Mouse (Mus musculus): ENCODE measurements around the gene Tdrd7. TPM values are rescaled to one million over a fixed set of nuclear protein-coding genes. Genes with fewer than 3 reads are reported as not detected.

Gene Tdrd7
- polyA plus RNA-seq, 1 experiment, result 10.0 TPM

DNA sequence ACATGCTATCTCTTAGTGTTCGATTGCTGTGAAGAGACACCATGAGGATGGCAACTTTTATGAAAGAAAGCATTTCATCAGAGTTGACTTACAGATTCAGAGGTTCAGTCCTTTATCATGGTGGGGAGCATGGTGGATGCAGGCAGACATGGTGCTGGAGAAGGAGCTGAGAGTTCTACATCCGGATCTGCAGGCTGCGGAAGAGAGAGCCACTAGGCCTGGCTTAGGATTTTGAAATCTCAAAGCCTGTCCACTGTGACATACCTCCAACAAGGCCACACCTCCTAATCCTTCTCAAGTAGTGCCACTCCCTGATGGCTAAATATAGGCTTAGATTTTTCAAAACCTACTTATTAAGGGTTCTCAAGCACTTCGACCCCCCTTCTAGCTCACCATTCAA is 8.4 kb upstream of the Tdrd7 start:
- H3K9me3 ChIP-seq (replicated peaks; ENCODE audit: control insufficient read depth, insufficient read depth, low read length, poor library complexity, severe bottlenecking), result no peaks in the 10 kb centered on the region
- TF ChIP-seq POLR2A (IDR thresholded peaks at IDR 0.05; ENCODE audit: insufficient read depth, low read length) (no peak), CTCF (IDR thresholded peaks at IDR 0.05; ENCODE audit: low read depth, low read length) (no peak), EP300 (IDR thresholded peaks at IDR 0.05; ENCODE audit: insufficient read depth, low read depth, low read length) (no peak)
- H3K27me3 ChIP-seq (ENCODE audit: control insufficient read depth, insufficient read depth, low read length, poor library complexity, severe bottlenecking), result no peaks in the 10 kb centered on the region
- no peaks in the 10 kb centered on the region for H3K4me1 ChIP-seq (ENCODE audit: control insufficient read depth, insufficient read depth, low read length)
- no peak overlapping the region for H3K27ac ChIP-seq (ENCODE audit: insufficient read depth, low read length)
- H3K9ac ChIP-seq (ENCODE audit: low read depth, poor library complexity, severe bottlenecking), result no peak overlapping the region
- H3K36me3 ChIP-seq (ENCODE audit: control insufficient read depth, insufficient read depth, low read length, poor library complexity, severe bottlenecking), result no peaks in the 10 kb centered on the region
- H3K4me3 ChIP-seq (ENCODE audit: low read depth, low read length), result no peak overlapping the region

DNA sequence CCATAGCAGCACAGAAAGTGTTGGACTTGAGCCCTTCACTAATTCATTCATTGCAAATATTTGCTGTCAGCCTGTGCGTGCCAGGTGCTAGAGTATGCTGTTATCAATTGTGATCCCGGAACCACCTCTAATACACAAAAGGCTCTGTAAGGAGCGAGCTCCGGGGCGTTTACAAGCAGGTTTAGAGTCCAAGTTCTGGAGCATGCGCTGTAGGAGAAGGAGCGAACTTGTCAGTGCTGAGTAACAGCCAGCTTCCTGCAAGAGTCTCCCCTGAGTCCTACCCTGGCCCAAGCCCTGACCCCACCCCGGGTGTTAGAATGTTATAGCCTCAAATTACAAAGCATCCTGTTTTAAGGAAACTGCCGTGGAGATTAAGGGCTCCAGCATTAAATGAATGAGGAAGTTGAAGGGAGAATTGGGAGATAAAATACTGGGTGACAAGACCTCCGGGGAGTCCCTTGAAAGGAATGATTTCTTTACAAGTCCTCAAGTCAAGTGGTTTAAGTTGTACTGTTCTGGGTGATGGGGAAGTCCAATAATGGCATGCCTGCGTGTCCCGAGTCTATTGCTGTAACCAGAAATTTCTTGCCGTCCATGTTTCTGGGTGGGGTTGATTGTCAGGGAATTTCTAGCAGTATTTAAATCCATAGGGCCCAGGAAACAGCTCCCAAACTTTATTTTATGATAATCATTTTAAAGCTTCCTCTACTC is 758 bp downstream of the Tdrd7 start:
- H3K4me1 ChIP-seq (ENCODE audit: control insufficient read depth, insufficient read depth, low read length), result no peaks in the 10 kb centered on the region
- H3K4me3 ChIP-seq (ENCODE audit: low read depth, low read length), result no peak overlapping the region
- no peaks in the 10 kb centered on the region for H3K36me3 ChIP-seq (ENCODE audit: control insufficient read depth, insufficient read depth, low read length, poor library complexity, severe bottlenecking)
- H3K9ac ChIP-seq (ENCODE audit: low read depth, poor library complexity, severe bottlenecking), result no peak overlapping the region
- no peak for TF ChIP-seq POLR2A (IDR thresholded peaks at IDR 0.05; ENCODE audit: insufficient read depth, low read length)
- TF ChIP-seq EP300 (IDR thresholded peaks at IDR 0.05; ENCODE audit: insufficient read depth, low read depth, low read length), result no peak
- no peak for TF ChIP-seq CTCF (IDR thresholded peaks at IDR 0.05; ENCODE audit: low read depth, low read length)
- no peaks in the 10 kb centered on the region for H3K9me3 ChIP-seq (replicated peaks; ENCODE audit: control insufficient read depth, insufficient read depth, low read length, poor library complexity, severe bottlenecking)
- no peaks in the 10 kb centered on the region for H3K27me3 ChIP-seq (ENCODE audit: control insufficient read depth, insufficient read depth, low read length, poor library complexity, severe bottlenecking)
- no peak overlapping the region for H3K27ac ChIP-seq (ENCODE audit: insufficient read depth, low read length)

DNA sequence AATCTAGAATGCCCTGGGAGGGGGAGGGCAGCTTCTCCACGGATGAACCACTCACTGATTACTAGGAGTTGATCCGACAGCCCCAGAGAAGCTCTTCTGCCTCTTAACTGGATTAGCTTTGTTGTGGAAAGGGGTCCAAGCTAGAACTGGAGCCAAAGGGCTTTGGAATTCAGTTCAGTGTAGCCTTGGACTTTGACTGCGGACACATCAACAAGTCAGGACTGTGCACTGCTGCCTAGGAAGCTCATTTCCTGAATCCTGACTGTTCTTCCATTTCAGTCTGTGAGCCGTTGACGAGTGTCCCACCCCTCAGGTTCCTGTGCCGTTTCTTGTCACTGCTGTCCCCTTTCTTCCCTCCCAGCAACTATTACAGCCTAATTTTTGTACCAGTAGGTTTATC is 1.6 kb downstream of the Tdrd7 start:
- Histone ChIP-seq H3K9me3 (replicated peaks; ENCODE audit: control insufficient read depth, insufficient read depth, low read length, poor library complexity, severe bottlenecking) (no peaks in the 10 kb centered on the region), H3K4me3 (ENCODE audit: low read depth, low read length) (no peak overlapping the region), H3K4me1 (ENCODE audit: control insufficient read depth, insufficient read depth, low read length) (no peaks in the 10 kb centered on the region), H3K27ac (ENCODE audit: insufficient read depth, low read length) (no peak overlapping the region), H3K9ac (ENCODE audit: low read depth, poor library complexity, severe bottlenecking) (no peak overlapping the region), H3K36me3 (ENCODE audit: control insufficient read depth, insufficient read depth, low read length, poor library complexity, severe bottlenecking) (no peaks in the 10 kb centered on the region), H3K27me3 (ENCODE audit: control insufficient read depth, insufficient read depth, low read length, poor library complexity, severe bottlenecking) (no peaks in the 10 kb centered on the region)
- TF ChIP-seq CTCF (IDR thresholded peaks at IDR 0.05; ENCODE audit: low read depth, low read length), result no peak
- TF ChIP-seq EP300 (IDR thresholded peaks at IDR 0.05; ENCODE audit: insufficient read depth, low read depth, low read length), result no peak
- TF ChIP-seq POLR2A (IDR thresholded peaks at IDR 0.05; ENCODE audit: insufficient read depth, low read length), result no peak

DNA sequence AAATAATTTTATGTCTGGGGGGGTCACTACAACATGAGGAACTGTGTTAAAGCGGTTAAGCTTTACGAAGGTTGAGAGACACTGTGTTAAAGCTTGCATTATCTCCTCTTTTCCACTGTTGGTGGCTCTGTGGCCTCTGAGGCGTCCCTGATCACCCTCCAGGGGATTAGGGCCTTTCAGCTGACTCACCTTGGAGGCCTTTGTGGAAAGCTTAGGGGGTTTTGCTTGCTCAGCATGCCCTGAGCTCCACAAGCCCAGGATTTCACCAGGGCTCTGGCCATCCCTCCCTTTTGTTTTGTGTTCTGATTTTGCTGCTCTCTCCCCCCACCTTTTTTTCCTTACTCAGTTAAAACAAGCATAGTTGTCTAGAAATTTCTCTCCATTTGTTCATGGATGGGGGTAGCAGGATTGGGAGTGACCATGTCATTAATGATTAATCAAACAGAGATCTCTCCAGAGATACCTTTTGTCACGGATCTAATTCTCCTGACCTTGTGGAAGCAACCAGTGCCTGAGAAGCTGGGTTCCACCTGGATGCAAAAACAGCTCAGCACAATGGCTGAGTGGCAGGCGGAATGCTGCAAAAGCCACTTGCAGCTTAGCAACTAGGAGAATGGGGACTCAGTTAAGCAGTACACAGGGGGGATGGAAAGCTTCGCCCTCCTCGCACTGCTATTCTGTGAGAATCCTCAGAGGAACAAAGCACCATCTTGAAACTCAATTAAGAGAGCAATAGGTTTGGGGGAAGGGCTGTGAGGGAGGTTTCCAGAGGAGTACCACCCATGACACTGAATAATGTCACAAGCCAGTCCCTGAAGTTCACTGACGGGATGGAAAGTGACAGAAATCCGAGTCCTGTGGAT is 2.6 kb downstream of the Tdrd7 start:
- Histone ChIP-seq H3K27ac (ENCODE audit: insufficient read depth, low read length) (no peak overlapping the region), H3K9me3 (replicated peaks; ENCODE audit: control insufficient read depth, insufficient read depth, low read length, poor library complexity, severe bottlenecking) (no peaks in the 10 kb centered on the region), H3K4me3 (ENCODE audit: low read depth, low read length) (no peak overlapping the region), H3K36me3 (ENCODE audit: control insufficient read depth, insufficient read depth, low read length, poor library complexity, severe bottlenecking) (no peaks in the 10 kb centered on the region), H3K4me1 (ENCODE audit: control insufficient read depth, insufficient read depth, low read length) (no peaks in the 10 kb centered on the region), H3K9ac (ENCODE audit: low read depth, poor library complexity, severe bottlenecking) (no peak overlapping the region), H3K27me3 (ENCODE audit: control insufficient read depth, insufficient read depth, low read length, poor library complexity, severe bottlenecking) (0 out of 2 replicates have a peak, but pooled peaks cover 1% of the 10 kb centered on the region)
- TF ChIP-seq POLR2A (IDR thresholded peaks at IDR 0.05; ENCODE audit: insufficient read depth, low read length) (no peak), CTCF (IDR thresholded peaks at IDR 0.05; ENCODE audit: low read depth, low read length) (no peak), EP300 (IDR thresholded peaks at IDR 0.05; ENCODE audit: insufficient read depth, low read depth, low read length) (no peak)

DNA sequence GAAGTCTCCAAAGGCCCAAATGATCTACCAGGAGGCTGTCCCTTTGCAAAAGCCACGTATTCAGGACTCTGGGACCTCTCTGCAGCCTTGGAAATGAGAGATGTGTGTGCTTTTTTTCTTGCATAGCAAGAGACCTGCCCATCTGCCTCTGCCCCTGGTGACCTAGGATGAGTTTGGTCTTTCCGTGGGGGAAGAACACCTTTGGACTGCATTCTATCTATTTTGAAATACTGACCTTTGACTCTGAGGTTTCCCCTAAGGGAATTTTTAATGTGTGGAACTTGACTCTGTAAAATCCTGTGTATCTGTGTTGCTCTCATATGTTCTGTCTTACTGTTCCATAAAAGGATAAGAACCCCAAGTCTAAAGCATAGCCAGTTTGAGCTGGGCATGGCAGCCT is 3.9 kb downstream of the Tdrd7 start:
- H3K9ac ChIP-seq (ENCODE audit: low read depth, poor library complexity, severe bottlenecking), result no peak overlapping the region
- no peak overlapping the region for H3K27ac ChIP-seq (ENCODE audit: insufficient read depth, low read length)
- H3K4me3 ChIP-seq (ENCODE audit: low read depth, low read length), result no peak overlapping the region
- H3K9me3 ChIP-seq (replicated peaks; ENCODE audit: control insufficient read depth, insufficient read depth, low read length, poor library complexity, severe bottlenecking), result no peaks in the 10 kb centered on the region
- no peaks in the 10 kb centered on the region for H3K4me1 ChIP-seq (ENCODE audit: control insufficient read depth, insufficient read depth, low read length)
- TF ChIP-seq EP300 (IDR thresholded peaks at IDR 0.05; ENCODE audit: insufficient read depth, low read depth, low read length), result no peak
- TF ChIP-seq POLR2A (IDR thresholded peaks at IDR 0.05; ENCODE audit: insufficient read depth, low read length), result no peak
- TF ChIP-seq CTCF (IDR thresholded peaks at IDR 0.05; ENCODE audit: low read depth, low read length), result no peak
- H3K27me3 ChIP-seq (ENCODE audit: control insufficient read depth, insufficient read depth, low read length, poor library complexity, severe bottlenecking), result peaks cover 10% of the 10 kb centered on the region
- no peaks in the 10 kb centered on the region for H3K36me3 ChIP-seq (ENCODE audit: control insufficient read depth, insufficient read depth, low read length, poor library complexity, severe bottlenecking)
